Mouse (Mus musculus): ENCODE measurements around the gene Fkbp11.

Fkbp11 gene

DNA sequence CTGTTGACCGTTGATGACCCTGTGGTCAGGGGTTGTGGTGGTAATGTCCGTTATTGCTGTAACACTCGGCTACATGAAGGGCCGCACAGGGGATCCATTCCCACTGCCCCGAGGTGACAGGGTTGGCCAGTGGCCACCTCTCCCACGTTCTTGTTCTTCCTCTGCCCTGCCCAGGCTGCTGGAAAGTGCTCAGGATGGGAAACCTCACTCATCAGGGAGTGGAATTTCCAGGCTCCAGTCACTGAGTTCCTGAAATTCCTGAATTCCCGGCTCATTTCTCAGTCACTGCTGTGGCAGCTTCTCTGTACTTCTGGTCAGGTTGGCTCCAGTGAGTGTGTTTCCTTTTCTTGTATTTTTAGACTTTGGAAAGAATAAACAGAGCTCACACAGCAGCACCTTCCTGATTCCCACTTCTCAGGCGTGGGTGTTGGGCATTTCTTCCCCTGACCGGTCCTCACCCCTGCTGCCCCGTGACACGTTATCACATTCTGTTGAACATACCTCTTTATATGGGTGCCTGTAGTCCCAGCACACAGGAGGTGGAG is 35.8 kb downstream of the Fkbp11 start:
- no peak for DNase-seq (ENCODE audit: low spot score)

DNA sequence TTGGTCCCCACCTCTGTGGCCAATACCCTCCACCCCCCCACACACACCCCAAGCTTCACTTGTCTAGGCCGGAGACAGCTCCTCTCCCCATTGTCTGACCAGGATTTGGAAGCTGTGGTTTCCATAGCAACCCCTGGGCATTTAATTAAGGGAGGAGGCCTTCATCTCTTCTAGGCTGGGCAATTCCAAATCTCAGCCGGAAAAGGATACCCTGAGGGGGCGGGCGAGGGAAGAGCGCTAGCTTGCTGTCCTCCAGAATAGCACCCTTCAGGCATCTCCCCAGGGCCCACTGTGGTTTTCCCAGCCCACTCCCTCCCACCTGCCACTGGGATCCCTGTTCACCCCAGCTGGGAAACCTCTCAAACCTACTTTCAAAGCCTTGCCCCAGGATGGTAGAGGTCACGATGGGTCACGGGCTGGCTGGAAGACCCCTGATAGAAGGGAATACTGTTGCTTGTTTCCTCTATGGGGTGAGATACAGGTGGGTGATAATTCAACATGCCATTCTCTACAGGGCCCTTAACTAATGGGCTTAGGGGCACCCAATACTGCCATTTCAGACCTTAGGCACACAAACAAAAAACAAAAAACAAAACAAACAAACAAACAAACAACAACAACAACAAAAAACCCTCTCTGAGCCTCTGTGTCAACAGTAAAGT is 36.4 kb downstream of the Fkbp11 start:
- no peak for DNase-seq (ENCODE audit: low spot score)

DNA sequence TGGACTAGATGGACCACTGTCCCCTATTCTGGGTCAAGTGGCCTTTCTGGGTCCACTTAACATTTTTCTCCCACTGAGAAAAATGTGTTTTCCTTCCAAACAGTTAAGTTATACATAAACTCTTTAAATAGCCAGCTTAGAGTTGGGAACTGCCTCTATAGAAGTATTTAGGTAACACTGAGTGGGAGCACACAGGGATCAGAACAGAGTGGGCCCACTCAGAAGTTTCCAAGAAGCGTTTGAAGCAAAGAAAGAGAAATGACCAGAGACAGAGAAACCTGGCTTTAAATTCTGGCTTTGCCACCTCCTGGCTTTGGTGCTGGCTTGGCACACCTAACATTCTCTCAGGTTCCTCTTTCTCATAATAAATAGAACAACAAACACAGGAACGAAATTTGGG is 38.3 kb downstream of the Fkbp11 start:
- DNase-seq (ENCODE audit: low spot score): no peak

DNA sequence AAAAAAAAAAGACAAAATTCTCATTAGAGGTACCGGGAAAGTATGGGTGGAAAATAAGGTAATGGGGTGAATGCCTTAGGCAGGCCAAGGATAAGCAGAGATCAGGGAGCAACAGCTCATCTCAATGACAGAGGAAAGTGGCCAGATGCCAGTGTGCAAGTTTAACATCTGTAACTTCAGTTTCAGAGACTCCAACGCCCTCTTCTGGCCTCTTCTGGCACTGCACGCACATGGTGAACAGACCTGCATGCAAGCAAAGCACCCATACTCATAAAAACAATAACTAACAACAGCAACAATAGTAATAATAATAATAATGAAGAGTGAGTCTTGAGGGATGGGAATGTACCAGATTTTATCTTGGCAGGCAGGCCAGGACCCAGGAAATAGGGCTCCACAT is 42.1 kb downstream of the Fkbp11 start:
- DNase-seq (ENCODE audit: low spot score): no peak

DNA sequence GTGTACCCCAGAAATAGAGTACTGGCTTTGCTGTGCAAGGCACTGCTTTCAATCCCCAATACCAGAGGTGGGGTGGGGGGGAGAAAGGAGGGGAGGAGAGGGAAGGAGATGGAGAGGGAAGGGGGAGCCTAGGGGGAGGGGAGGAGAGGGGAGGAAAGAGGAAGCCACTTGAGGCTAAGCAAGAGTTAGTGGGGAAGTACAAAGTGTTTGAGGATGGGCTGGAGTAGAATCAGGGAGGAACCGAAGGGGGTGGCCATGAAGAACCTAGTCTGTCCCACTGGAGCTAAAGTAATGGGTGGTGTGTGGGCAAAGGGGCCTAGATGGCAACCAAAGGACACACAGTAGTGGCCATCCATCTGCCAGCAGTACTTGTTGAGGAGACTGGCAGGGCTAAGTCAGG is 44.3 kb downstream of the Fkbp11 start:
- no peak for DNase-seq (ENCODE audit: low spot score)

DNA sequence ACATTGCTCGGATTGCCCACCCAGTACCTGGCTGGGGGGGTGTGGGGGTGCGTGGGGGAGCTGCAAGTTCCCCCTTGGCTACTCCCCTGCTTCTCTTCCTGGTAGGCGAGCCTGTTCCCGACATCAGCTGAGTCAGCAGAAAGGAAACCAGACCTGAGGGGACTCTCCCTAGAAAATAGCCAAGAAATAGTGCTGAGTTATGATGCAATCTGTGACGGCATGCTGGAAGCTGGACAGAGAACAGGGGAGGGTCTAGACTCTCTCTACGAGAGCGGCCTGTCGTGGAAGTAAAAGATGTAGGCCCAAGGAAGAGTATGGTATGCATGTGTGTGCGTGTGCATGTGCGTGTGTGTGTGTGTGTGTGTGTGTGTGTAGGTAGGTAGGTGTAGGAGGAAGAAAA is 44.8 kb downstream of the Fkbp11 start:
- DNase-seq (ENCODE audit: low spot score): no peak

DNA sequence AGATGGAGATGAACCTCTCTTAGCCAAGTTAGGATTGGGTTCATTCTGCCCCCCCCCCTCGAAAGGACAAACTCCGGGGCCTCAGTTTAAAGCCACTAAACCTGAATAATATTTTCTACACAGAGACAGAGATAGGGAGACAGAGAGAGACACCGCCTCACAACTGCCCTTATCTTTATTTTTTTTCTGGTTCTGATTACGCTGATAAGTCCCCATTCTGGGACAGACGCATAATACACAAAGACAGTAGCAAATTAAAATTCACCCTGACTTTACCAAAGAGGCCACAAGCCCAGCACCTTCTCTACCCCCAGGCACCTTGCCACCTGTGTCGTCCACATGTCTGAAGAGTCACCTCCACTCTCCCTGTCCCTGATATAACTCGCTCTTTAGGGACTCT is 46.4 kb downstream of the Fkbp11 start:
- DNase-seq (ENCODE audit: low spot score): no peak

DNA sequence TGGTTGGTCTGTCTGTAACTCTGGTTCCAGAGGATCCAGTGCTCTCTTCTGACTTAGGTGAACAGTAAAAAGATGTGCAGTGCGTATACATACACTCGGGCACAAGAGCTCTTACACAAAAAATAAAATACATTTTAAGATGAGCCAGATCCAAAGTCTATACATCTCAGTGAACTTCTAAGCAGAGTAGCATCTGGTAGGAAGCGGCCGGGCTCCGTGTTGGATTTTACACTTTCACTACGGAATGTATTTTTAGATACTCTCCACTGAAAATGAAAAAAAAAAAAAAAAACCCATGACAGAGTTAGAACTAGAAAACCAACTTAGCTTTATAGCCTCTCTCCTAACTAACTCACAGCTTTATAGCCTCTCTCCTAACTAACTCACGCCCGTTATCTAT is 47.3 kb downstream of the Fkbp11 start:
- DNase-seq (ENCODE audit: low spot score): no peak

DNA sequence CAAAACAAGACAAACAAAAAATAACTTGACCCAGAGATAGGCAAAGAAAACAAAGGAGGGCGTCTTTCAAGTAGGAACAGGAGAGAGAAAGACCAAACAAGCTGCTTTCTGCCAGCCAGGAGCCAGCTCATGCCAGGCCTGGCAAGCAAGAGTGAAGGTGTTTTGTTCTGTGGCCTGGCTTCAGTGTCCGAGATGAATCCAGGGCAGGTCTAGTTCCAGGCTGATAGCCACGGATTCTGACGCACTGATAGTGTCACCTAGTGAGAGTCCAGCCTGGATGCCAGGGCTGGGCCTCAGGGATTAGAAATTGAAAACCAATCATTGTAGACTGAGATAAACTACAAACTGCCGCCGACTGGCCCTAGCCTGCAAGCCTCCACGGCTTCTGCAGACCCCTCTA is 50.0 kb downstream of the Fkbp11 start:
- DNase-seq (ENCODE audit: low spot score): no peak

DNA sequence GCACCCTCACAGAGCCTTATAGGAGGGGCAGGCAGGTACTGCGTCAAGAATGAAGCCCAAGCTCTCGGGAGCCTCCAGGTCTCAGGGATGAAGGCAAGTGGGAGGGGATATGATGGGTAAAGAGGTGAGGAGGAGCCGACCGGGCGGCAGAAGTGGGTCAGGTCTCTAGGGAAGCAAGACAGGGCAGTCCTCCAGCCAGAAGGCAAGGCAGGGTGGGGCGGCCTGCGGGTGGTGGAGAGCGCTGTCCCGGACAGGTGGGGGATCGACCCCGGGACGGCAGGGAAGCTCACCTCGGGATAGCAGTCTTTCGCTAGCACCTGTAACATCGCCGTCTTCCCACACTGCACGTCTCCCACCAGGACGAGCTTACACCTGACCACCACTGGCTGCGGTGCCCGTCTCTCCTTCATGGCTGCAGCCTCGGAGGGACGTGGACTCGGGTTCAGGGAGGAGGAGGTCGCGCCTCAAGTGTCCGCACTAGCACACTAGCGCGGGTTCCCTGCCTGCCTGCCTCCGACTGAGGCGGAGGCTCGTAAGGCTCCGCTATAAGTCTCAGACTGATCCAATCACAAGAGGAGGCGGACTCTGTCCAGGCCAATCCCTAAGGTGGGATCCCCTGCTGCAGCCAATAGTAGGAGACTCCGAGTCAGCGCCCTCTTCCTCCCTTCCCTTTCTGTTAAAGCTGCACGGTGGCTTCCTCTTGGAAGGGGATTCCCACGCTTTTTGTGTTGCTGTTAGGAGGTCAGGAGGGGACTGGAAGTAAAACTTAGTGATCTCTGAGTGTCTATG is 50.9 kb downstream of the Fkbp11 start, which contains the start of gene Rnd1:
Gene Rnd1 (minus strand): TSS at position 522 of the 789 bp plus-strand sequence.
- peak; percentile 78 for DNase-seq (ENCODE audit: low spot score)

DNA sequence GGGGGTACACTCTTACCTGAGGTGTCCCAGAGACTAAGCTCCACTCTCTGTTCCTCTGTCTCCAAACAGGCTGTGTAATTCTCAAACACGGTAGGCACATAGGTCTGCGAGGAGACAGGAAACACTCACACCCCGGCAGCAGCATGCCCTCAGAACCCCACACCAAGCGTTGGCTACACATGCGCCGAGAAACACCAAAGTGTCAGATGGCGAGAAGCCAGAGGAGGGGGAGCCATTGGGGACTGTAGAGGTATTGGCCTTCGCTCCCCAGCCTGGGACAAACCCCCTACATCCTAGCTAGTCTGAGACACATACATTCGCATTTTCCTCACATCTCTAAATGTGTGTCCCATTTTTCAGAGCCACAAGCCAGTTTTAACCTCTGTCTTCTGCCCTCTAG is 51.5 kb downstream of the Fkbp11 start:
- no peak for DNase-seq (ENCODE audit: low spot score)

DNA sequence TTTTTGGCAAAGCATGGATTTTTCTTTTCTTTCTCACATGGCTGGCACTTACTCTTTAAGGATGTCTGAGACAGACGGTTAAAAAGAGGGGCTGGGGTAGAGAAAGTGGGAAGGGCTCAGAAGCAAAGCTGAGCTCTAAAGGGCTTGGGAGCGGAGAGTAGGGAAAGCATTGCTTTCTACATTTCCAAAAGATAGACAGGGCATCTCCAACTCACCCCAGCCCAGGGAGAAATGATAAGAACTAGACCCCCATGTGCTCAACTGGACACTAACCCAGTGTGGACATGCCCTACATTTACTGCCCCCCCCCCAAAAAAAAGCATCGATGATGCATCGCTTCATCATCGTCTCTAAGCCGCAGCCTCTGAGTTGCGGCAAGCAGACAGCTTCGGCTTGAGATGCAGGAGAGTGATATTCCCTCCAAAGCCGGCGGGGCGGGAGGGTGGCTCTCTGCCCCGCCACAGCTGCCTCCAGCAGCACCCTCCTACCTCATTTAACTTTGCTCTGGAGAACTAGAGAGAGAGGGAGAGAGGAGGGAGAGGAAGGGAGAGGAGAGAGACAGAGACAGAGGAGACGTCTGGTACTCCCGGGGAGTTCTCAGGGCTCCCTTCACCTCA is 52.3 kb downstream of the Fkbp11 start:
- no peak for DNase-seq (ENCODE audit: low spot score)

DNA sequence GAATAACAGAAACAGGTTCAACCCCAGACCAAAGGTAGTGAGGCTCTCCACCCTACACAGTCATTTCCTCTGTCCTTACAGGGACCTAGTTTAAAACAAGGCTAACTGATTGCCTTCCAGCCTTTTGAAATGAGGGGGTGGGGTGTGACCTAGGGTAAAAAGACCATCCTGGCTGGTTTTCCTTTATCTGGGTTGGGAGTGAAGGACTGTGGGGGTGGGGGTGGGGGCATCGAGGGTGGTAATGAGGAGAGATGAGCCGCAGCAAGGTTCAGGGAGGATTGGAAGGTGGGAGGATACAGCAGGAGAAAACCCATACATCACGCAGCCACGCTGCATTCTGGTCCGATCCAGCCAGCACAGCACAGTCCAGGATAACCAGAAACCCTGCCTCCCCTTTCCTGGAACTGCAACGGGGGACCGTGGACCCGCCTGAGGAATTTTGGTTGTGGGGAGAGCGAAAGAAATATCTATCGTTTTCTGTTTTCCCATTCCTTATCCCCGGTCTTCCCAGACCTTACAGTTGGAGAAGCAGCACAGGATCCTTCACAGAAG is 52.9 kb downstream of the Fkbp11 start:
- DNase-seq (ENCODE audit: low spot score): no peak
